Mouse (Mus musculus): ENCODE results near the gene Tmc3. TPM values are rescaled to one million over a fixed set of nuclear protein-coding genes. Genes with fewer than 3 reads are reported as not detected.
A peak's percentile ranks its signal among the peaks of the same experiment; 100 is the strongest.

The Tmc3 gene
- total RNA-seq, 2 experiments from 2014 or later, result 0.07 to 0.36 TPM

GRCm38 (mm10) chr7:83637781-83638583, 53.3 kb downstream of the Tmc3 start:
- no peak for DNase-seq

GRCm38 (mm10) chr7:83639084-83639483, 54.4 kb downstream of the Tmc3 start:
- no peak for DNase-seq

- no peak for DNase-seq
These were observed 55.9 kb downstream of the Tmc3 start for GRCm38 (mm10) chr7:83640581-83640980.

GRCm38 (mm10) chr7:83641163-83641562, 56.4 kb downstream of the Tmc3 start:
- no peak for DNase-seq

- DNase-seq, result no peak
These were observed 58.9 kb downstream of the Tmc3 start for GRCm38 (mm10) chr7:83643581-83643980.

DNA sequence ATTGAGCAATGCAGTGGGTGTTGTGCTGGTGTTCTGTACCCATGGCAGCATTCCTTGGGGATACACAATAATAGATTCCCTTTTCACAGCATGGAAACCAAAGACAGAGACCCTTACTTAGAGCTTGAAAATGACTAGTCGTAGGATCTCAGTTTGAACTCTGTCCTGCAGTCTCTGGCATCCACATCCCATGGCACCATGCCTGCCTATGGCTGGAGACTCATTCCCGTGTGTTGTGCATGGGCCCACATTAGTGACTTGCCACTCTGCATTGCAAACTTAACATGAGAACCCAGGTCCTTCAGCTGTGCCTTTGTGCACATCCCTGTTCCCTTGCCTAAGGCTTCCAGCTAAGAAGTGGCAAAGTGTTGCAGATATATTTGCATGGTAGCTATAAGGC, 60.0 kb downstream of the Tmc3 start:
- no peak for DNase-seq

DNA sequence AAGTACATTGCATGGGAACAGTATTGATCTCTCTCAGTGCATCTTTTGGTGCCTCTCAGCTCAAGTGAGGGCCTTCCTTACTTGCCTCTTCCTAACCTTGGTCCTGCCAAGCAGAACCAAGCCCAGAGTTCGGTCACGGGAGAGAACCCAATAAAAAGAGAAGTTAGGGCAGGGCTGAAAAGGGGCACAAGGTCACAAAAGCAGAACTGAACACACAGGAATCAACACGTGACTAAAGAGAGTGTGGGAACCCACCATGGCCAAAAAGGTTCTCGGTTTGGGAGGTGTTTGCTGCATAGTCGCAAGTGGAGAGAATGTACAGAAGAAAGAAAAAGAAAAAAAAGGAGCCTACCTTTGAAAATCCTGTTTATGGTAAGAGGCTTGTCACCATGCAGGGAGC, 60.7 kb downstream of the Tmc3 start:
- no peak for DNase-seq

DNA sequence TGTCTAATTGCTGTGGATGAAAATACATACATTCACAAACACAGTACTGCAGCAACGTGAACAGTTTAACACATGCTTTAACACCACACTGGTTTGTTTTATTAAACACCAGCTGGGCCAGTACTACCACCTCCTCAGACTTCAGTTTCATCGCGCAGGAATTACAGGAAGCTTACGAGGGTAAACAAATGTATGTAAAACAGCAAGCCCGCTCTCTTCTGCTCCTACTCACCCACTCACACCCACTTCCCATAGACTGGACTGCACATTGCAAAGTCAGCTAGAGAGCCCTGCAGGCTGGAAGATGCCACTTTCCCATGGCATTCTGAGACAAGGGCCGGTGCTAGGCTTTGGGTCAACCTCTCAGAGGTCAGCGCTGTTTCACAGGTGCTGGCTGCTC, 64.1 kb downstream of the Tmc3 start:
- DNase-seq, result no peak

- DNase-seq, result no peak
These were observed 65.9 kb downstream of the Tmc3 start for GRCm38 (mm10) chr7:83650638-83651037.

DNA sequence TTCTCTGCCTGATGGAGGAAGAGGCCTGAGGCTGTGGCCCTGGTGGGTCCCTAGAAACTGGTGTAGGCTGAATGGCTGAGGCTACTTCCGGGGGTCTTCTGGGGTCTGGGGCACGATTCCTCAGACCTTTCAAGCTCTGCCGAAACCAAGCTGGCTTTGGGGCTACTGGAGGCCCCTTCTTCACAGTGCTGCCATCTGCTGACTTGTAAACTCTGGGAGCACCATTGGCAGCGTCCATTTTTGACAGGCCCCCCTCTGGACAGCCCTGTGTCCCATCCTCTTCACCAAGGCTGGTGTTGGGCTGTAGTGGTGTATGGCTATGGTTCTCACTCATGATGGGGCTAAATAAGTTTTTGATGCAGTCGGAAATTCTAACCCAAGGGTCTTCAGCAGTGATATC, 67.8 kb downstream of the Tmc3 start:
- DNase-seq, result no peak

DNA sequence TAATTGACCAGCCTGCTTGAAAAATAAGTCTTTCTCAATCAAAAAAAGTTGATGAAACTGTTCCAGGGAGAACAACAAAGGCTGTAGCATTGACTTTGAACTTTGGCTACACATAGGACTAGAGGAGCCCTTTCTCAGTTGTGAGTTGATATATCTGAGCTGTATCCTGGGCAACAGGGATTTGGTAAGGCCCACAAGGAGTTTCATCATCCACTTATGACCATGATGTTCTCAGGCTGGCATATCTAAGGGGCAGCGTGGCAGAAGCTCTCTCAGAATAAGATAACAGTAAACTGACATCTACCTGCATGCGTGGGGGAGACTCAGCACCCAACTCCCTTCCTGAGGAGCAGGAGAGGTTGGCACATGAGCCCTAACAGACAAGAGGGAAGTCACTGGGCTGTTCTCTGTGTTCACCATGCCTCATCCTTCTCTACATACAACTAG, 68.9 kb downstream of the Tmc3 start:
- no peak for DNase-seq

- no peak for DNase-seq
These were observed 69.5 kb downstream of the Tmc3 start for GRCm38 (mm10) chr7:83654196-83654595.

GRCm38 (mm10) chr7:83654938-83655630, 70.4 kb downstream of the Tmc3 start:
- peak; percentile 38 to 52 for DNase-seq

DNA sequence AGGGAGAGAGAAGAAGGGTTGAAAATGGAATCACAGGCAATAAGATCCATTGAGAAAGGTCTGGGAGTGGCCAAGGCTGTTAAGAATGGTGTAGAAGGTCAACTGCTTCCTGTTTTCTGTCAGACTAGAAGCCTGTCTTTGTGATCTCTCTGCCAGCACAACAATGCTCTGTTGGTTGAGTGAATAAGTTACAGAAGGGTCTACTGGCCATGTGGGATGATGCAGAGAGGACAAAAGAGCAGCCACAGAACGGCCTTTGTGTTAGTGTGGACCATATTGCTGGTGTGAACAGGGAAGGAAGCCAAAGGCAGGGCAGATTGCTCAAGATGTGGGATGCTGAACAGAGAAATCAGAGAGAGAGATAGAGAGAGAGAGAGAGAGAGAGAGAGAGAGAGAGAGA, 74.0 kb downstream of the Tmc3 start:
- no peak for DNase-seq

GRCm38 (mm10) chr7:83659159-83660065, 74.7 kb downstream of the Tmc3 start:
- peak; percentile 12 to 37 for DNase-seq

DNA sequence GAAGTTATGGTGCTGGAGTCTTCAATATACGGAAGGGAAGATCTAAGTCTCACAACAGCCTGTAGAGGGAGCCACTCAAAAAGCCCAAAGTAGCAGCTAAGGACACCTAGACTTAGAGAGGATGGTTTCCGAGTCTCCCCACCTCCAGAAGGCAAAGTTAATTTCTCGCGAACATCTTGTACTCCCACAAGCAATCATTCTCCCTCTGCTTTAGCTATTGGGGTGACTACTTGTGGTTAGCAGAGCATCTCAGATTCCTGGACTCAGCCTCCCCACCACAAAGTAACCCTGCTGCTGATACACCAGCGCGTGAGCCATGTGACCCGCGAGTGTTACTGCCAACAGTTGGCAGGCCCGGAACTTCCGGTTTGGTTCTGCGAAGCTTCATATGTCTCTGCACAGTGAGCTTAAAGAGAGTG, 75.6 kb downstream of the Tmc3 start:
- DNase-seq, result no peak

DNA sequence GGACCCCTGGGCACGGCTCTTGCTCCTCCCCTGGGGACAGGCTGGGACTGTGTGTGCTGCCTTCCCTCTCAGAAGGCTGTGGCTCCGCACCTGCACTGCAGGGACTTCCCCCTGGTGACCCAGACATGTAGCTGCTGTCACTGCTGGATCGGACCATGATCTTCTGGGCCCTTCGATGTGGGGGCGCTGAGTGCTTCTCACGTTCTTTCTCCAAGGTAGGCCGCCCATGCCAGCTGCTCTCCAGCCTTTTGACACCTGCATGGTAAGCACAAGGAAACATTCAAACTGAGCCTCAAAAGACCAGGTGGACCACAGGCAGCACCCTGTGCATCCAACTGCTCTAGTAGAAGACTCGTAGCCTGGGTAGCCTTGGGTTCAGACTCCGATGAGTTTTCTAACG, 76.3 kb downstream of the Tmc3 start:
- DNase-seq, result no peak

- DNase-seq, result no peak
These were observed 77.0 kb downstream of the Tmc3 start for GRCm38 (mm10) chr7:83661763-83662162.

- DNase-seq, result no peak
These were observed 78.1 kb downstream of the Tmc3 start for GRCm38 (mm10) chr7:83662711-83663375.

GRCm38 (mm10) chr7:83666087-83666595, 81.4 kb downstream of the Tmc3 start:
- no peak for DNase-seq

GRCm38 (mm10) chr7:83667936-83668645, 83.4 kb downstream of the Tmc3 start:
- DNase-seq, result no peak
